Mouse (Mus musculus) adrenal gland, adult 18-20 months (tissue): Measurements from ENCODE around the gene Cdh3. TPM values are rescaled to one million over a fixed set of nuclear protein-coding genes. Genes with fewer than 3 reads are reported as not detected.
A peak's percentile ranks its signal among the peaks of the same experiment; 100 is the strongest.

Source experiments
- DNase-seq, 2 experiments: peaks; one replicate each; pipeline ENCODE4 v3.0.0; 2021 to 2022; ENCODE audit warnings: low spot score in 2 of 2
- total RNA-seq, 2 experiments: library from RNA; stranded (reverse); gene quantifications; 1 replicate in 1 of 2; 2 replicates in 1 of 2; pipeline ENCODE4 v1.2.3; 2021

The Cdh3 gene
- total RNA-seq, 2 experiments from 2014 or later, result 0.36 to 0.83 TPM

GRCm38 (mm10) chr8:106526725-106527124, 16.0 kb downstream of the Cdh3 start:
- no peak for DNase-seq

GRCm38 (mm10) chr8:106527241-106528036, 16.7 kb downstream of the Cdh3 start:
- DNase-seq, result peak in 1 of 2 experiments; percentile 10

- no peak for DNase-seq
Observed at GRCm38 (mm10) chr8:106528596-106529249, 18.0 kb downstream of the Cdh3 start.

GRCm38 (mm10) chr8:106529885-106530482, 19.3 kb downstream of the Cdh3 start:
- DNase-seq, result no peak

GRCm38 (mm10) chr8:106530566-106530965, 19.9 kb downstream of the Cdh3 start:
- DNase-seq, result peak in 1 of 2 experiments; percentile 35

GRCm38 (mm10) chr8:106533709-106534108, 23.0 kb downstream of the Cdh3 start:
- no peak for DNase-seq

GRCm38 (mm10) chr8:106534449-106534848, 23.8 kb downstream of the Cdh3 start:
- peak; percentile 59 to 62 for DNase-seq

- no peak for DNase-seq
Observed at GRCm38 (mm10) chr8:106535448-106535847, 24.8 kb downstream of the Cdh3 start.

- no peak for DNase-seq
Observed at GRCm38 (mm10) chr8:106539193-106539592, 28.5 kb downstream of the Cdh3 start.

GRCm38 (mm10) chr8:106541002-106541401, 30.3 kb downstream of the Cdh3 start:
- DNase-seq, result no peak

GRCm38 (mm10) chr8:106543043-106543442, 32.4 kb downstream of the Cdh3 start:
- DNase-seq, result no peak

- no peak for DNase-seq
Observed at GRCm38 (mm10) chr8:106545149-106545548, 34.5 kb downstream of the Cdh3 start.

- no peak for DNase-seq
Observed at GRCm38 (mm10) chr8:106546746-106547145, 36.1 kb downstream of the Cdh3 start.

- no peak for DNase-seq
Observed at GRCm38 (mm10) chr8:106548366-106548936, 37.8 kb downstream of the Cdh3 start.

- no peak for DNase-seq
Observed at GRCm38 (mm10) chr8:106550906-106551305, 40.2 kb downstream of the Cdh3 start.

GRCm38 (mm10) chr8:106554011-106554410, 43.3 kb downstream of the Cdh3 start:
- DNase-seq, result no peak

- DNase-seq, result no peak
Observed at GRCm38 (mm10) chr8:106556068-106556645, 45.5 kb downstream of the Cdh3 start.

- no peak for DNase-seq
Observed at GRCm38 (mm10) chr8:106559844-106560243, 49.2 kb downstream of the Cdh3 start.

GRCm38 (mm10) chr8:106561097-106561865, 50.6 kb downstream of the Cdh3 start:
- DNase-seq, result peak; percentile 73 to 75

GRCm38 (mm10) chr8:106563691-106564182, 53.0 kb downstream of the Cdh3 start:
- DNase-seq, result no peak
